Mouse (Mus musculus) telencephalon, adult 2 months (tissue): ENCODE measurements around the gene Cir1.

ENCODE experiments used
- DNase-seq: peaks from one replicate; pipeline ENCODE4 v3.0.0-alpha.2; 2011; ENCODE audit warnings: low read depth, low spot score

The Cir1 gene

DNA sequence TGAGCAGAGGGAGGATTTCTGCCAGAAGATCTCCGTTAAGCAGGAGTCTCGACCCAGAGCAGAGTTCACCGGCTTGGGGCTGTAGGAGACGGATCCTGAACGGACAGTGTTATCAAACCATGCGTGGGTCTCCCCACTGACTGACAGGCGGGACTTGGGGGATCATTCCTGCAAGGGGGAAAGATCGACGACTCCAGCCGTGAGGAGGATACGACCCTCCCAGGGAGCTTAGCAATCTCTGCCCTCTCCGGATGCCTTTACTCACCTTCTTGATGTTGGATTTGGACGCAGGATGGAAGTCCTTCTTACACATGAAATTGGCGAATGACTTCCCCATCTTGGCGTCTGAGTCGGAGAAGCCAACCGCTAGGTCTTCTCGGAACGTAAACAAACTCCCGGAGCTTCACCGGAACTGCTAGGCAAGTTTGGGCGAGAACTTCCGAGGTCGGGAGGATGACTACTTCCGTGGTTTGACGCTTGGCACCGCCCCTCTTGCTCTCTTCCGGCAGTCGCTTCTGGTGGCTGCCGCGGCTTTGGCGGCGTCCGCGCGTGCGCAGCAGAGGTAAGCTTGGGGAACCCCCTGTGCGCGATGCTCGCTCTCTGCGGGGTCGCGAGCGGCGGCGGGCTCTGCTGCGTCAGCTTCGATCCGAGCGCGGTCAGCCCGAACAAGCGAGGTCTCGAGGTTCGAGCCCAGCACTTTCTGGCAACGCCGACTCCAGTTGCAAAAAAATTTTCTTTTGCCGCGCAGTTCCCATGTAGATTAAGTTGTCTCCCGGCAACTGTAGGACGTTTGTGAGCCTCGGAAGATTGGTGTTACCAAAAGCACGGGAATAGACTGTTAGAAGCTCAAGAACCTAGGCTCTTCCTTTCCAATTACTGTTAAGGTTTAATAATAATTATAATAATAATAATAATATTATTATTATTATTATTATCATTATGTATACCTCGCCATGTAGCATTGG, at the start of gene Cir1, which contains the start of gene Scrn3:
Gene Cir1 (minus strand): TSS at position 550 of the 965 bp plus-strand sequence.
Gene Scrn3 (plus strand): TSS at position 450 of the 965 bp plus-strand sequence.
- peak; percentile 98 for DNase-seq

DNA sequence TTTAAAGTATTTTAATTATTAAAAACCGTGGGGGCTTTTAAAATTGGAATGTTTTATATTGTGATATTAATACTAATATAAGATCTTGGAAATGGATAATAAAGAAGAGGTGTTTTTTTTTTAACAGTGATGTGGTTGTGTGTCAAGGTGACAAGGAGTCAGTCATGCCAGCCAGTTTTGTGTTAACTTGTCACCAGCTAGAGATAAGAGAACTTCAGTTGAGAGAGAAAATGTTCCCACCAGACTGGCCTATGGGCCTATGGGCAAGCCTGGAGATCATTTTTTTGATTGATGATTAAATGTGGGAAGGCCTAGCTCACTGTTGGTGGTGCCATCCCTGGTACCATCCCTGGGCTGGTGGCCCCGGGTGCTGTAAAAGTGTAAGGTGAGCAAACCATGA, 48.0 kb upstream of the Cir1 start:
- DNase-seq = no peak

DNA sequence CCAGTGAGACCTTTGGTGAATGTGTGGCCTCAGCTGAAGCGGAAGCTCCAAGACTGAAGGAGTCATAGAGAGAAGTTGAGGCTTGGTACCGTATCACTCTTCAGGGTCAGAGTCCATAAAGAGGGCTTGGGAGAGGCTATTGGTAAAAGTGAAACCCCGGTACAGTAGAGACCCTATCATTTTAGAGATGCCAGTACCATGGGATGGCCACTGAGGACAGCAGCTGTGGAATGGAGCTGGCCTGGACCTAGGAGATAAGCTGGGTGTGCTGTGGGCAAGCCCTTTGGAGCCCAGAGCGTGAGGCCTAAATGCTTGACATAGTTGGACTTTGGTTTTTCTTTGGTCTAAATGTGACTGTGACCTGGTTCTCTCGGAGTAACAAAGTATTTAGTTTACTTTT, 47.4 kb upstream of the Cir1 start:
- no peak for DNase-seq

DNA sequence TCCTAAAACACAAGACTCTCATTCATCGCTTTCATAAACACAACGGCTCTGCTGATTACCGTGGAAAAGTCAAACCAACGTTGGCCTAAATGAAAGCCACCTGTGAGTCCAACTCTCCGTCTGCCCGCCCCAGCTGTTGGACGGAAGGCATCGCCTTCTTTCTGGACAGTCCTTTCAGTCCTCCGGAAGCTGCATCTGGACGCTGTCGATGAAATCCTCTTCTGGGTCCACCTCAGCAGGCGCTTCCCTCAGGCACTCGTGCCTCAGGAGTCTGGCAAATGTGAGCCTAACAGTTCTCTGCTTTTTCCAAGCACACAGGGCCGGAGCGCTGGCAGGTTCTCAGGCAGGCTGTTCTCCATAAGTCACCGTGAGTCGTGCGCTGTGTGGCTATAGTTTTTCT, 44.5 kb upstream of the Cir1 start:
- no peak for DNase-seq

DNA sequence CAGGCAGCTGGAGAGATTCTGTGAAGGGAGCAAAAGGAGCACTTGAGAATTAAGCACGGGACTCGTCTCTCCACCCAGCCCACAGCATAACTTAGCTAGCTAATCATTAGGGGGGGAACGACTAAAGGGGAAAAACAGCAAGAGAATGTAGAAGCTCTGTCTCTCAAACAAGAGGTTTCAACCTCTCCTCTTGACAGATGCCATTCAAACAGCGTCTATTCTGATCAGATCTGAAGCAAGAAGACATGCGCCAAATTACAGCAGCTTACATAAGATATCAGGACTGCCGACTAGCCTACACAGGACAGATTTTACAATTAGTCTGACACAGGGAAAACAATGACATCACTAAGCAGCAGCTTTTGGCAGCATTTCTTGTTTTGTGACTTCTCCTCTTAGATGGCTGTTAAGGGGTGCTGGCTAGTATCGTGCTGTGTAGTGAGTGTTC, 39.5 kb upstream of the Cir1 start:
- peak; percentile 56 for DNase-seq

DNA sequence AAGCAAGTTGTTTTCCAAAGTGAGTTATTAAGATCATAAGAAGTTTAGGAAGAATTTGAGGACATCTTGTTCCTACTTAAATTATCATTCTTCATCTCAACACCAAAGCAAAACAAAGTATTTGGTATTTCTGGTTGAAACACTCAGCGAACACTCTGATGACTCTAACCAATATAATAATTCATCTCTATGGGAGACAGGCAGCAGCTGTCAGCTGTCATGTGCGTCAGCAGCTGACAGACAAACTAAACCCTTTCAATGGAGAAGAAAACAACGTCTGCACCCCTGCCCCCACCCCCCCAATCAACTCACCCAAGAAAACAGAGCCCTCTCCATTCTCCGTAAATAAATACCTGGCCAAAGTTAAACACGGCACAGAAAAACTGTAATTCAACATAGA, 39.0 kb upstream of the Cir1 start:
- DNase-seq = no peak

DNA sequence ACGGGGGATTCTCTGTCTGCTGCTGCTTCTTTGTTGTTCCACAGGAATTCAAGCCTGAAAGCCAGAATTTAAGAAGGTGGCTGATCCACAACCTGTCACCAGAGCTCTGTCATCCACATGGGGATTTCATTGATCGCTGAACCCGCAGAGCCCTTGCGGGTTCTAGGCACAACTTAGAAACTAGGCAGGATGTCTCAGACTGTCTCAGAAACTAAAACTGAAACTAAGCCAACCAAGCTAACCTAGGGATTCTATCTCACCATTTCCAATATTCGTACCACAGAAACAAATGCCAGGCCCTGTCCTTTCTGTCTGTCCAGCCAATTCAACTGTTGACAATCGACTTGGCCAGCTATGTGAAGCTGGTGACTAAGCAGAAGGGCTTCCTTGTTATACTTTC, 35.7 kb upstream of the Cir1 start:
- no peak for DNase-seq

DNA sequence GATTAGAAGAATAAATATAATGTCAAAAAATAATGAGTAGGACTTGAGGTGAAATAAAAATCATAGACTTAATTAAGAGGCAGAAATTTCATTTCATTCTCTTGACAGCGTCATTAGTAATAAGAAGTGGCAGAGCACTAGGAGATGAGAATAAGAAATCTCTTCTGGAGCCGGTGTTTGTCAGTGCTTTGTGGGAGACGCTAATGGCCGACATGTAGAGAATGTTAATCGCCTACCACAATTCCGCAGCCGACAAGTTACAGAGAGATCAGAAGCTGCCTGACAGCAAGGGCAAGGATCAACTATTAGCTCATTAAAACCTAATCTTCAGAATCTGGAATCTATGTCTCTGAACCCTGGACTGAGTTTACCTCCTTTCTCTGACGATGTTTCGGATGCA, 35.3 kb upstream of the Cir1 start:
- no peak for DNase-seq

DNA sequence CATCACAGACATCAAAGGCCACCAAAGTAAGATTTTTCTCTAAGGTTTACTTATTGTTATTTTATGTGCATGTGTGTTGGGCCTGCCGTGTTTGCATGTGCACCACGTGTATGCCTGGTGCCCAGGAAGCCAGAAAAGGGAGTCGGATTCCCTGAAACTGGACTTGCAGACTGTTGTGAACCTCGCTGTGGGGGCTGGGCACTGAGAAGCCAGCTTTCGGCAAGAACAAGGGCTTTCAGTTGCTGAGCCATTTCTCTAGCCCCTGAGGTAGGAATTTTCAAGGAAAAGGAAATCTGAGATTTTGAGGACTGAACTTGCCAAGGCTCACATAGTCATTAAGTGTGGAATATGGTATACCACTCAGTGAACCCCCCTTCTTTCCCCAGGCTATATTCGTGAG, 34.6 kb upstream of the Cir1 start:
- no peak for DNase-seq

DNA sequence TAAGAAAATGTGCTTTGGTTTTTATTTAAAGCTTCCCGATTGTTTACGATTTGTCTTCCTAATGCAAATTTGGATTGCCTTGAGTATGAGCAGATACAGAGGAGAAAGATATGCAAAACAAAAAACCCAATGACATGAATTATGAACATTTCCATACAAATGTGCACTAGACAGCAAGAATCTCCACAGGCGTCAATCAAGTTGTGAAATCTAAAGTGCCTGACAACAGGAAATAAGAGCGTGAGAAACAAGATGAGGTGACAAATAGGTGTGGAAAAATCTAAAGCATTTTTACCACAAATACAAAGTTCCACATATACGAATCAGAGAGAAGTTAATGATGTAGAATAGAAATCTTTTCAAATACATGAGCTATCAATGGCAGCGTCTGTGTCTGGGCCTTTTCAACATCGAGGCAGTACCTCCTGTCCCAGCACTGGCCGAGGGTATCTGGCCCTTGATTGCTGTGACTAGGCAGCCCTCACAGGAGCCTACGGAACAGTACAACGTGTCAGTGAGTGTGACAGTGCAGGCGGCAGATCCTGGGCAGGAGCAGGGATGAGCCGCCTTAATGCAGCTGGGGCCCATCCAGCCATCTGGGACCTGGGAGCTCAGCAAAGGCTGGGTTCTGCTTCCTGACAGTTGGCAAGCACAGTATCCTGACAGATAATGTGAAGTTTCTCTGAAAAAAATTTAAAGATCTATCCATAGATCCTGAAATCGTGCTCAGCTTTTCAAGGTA, 34.0 kb upstream of the Cir1 start:
- peak; percentile 65 for DNase-seq

DNA sequence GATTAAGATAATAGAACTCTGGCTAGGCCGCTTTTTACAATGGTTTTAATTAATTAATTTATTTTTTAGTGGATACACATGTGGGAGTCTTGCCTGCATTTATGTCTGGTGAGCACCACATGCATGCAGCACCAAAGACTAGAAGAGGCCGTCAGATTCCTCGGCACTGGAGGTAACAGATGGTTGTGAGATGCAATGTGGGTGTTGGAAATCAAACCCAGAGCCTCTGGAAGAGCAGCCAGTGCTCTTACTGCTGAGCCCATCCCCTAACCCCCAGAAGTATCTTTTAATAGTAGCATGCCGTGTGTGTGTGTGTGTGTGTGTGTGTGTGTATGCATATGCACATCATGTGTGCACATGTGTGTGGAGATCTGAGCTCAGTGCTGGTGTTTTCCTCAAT, 32.7 kb upstream of the Cir1 start:
- peak; percentile 73 for DNase-seq

DNA sequence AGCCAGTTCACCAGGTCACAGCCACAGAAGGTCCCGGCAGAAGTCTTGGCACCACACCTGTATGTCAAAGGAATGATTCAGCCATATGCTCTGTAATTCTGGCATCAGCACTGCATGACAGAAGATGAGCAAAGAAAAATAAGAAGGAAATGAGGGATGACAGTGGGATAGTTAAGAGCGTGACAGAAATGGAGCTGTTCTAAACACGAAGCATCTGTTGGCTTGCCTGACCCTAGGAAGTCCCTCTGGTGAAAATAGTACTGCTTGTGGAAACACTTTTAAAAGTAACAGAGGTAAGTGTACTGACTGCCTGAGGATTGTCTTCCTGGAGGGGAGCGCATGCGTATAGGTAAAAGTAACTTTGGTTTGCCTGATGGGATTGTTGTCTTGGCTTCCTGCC, 31.2 kb upstream of the Cir1 start:
- DNase-seq = no peak

DNA sequence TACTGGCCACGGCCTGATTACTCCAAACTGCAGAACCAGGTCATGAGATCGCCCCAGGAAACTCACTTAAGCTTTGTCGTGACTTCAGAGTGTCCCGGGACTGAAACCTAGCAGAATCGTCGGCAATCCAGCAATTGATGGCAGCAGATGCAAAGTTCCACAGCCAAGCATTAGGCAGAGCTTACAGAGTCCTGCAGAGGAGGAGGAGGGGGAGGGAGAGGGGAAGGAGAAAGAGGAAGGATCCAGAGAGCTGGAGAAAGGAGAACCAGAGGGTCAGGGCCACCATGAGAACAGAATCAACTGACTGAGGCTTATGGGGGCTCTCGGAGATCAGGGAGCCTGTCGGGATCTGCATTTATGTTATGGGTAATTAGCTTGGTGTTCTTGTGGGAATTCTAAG, 25.9 kb upstream of the Cir1 start:
- DNase-seq = no peak

DNA sequence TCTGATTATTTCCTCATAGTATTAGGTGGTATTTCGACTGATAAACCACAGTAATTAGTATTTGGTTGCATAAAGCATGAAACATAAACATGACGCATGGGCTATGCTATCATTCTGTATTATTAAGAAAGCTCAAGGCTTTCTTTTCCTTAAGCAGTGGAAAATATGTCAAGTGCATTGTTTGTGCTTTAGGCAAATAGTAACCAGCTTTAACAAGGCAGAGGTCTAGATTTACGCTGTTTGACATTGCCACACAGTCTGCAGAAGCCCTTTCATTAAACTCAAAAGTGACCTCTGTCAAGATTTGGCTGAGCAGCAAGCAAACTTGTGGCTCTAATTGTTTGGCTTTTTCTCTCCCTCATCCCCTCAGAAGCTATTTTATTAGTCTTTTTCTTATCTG, 23.4 kb upstream of the Cir1 start:
- no peak for DNase-seq

DNA sequence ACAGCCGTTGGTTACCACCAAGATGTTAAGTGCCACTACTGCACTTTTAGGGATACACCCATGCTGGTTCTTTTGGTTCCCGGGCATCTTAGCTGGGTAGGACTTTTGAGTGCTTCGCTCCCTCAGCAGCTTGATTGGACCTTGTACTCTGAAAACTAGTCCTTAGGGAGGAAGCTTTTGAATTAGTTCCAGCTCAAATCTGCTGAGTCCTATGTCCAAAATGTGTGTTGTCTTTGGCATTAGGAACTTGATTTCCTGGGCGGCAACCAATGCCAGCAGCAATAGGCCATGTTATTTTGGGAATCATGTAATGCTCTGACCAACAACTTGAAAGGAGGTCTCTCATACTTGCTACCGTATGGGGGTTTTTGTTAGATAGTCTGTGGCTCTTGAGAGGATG, 13.4 kb upstream of the Cir1 start:
- DNase-seq = no peak

DNA sequence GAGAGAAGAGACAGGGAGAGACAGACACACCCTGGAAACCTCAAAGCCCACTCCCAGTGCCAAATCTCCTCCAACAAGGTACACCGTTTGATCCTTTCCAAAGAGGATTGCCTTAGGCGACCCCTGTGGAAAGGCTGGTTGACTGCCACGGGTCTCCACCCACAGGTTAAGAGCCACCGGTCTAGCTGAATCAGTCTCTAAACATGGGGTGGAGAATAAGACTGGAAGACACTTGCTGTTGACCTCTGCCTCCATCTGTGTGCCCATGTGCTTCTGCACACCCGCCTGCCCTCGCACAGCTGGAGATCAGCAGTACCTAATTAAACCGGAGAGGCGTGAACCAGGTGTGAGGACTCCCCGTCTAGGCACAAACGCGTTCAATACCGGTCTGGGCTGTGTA, 10.5 kb upstream of the Cir1 start:
- no peak for DNase-seq

DNA sequence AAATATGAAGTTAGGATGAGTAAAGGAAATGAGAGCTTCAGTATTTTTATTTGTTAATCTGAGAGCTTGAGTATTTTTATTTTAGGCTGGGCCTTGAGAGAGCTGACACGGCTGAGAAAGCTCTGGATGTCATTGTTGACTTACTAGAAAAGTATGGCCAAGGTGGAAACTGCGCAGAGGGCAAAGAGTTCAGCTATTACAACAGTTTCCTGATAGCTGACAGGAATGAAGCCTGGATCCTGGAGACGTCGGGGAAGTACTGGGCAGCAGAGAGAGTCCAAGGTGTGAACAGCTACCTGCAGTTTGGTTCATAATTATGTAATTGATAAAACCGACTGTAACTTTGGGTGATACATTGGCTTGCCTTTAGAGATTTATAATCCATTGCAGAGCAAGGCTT, 6.7 kb upstream of the Cir1 start:
- no peak for DNase-seq

DNA sequence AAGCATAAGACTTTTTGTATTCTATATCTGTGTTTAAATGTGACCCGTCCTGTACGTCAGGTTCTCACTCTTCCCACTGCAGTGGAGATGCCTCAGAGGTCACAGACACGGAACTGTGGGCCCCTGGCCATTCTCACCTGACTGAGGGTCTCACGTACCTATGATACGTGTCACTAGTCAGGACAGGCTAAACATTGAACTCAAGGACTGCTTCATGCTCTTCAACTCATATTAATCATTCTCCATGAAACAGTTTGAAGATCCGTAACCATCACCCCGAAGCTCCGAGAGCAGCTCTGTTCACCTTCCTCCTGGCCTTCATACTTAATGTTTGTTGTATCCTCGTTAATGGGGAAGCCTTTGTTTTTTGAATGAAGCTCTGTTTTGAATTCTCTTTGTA, 4.9 kb upstream of the Cir1 start:
- no peak for DNase-seq

DNA sequence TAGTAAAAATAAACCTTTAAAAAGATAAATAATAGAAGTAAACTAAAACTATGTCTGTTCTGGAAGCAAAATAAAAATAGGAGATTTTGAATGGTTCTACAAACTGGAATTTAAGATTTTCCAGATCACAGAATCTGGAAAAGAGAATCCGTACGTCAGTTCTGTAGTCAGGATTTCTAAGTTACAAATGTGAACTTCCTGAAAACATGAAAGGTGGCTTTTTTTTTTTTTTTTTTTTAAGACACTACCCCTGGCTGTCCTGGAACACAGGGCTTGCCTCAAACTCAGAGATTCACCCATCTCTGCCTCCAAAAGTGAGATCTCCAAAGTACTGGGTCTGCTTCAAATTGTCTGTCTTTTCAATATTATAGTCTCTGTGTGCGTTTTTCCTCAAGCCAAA, 1.8 kb upstream of the Cir1 start:
- DNase-seq = no peak

DNA sequence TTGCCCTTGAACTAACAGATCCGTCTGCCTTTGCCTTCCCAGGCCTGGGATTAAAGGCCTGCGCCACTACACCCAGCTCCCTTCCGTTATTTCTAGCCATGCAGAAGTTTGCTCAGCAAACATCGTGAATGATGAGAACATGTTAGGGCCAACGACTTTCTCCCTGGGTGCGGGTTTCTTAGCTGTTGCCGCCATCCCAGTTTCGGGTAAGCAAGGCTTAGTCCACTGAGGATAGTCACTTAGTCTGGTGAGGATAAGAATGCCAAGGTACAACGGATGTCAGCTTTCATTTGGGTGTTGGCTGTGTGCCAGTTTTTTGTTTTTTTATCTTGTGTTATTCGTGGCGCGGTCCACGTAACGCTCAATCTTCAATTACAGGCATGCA, 608 bp upstream of the Cir1 start:
- no peak for DNase-seq

DNA sequence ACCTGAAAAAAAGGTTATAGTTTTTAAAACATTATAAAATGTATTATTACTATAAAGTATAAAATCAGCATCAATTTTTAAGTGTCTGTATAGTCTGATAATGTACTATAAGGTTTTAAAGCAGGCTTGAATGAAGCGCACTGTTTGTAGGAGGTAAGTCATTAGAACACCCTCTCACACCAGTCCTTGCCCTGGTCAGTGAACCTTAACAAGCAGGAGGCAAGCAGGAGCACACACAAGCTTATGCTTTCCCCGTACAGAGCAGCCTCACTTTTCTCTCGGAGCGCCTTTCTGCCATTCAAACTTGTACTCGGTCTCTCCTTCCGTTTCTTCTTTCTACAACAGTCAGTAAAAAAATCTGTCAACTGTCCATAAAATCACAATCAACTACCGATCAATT, 6.5 kb downstream of the Cir1 start:
- no peak for DNase-seq

DNA sequence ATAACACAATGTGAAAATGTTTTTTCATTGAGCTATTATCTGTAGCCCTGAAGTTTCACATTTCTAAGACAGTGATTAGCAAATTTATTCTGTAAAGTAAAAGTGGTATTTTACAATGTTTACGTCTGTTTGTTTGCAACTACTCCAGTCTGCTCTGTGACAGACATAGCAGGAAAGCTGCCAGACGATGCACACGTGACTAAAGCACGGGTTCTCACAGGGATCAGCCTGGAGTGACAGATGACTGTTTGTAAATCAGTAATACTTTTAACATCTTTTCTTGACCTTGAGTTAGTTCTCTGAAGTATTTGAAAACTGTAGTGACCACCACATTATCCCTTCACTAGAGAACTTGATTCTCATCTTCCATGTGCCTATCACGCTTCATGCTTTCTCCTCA, 8.0 kb downstream of the Cir1 start:
- no peak for DNase-seq

DNA sequence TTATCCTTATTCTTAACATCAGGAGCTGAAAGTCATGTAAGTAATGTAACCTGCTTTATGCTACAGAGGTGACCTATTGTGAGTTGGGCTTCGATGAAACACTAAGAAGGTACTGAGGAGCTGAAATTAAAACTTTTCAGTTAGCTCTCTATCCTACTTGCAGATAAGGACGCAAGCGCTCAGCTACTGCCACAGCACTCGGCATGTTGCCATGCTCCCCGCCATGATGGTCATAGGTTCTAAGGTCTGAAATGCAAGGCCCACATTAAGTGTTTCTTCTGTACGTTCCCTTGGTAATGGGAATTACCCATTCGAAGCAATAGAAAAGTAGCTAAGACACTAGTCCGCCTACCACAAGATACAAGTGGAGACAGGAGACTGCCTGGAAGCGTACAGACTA, 9.8 kb downstream of the Cir1 start:
- DNase-seq = no peak
